Mouse (Mus musculus) C2C12 (cell line): ENCODE measurements around the gene Eef1a1. TPM values are rescaled to one million over a fixed set of nuclear protein-coding genes. Genes with fewer than 3 reads are reported as not detected.
A peak's percentile ranks its signal among the peaks of the same experiment; 100 is the strongest.

ENCODE experiments used
- H3K27me3 ChIP-seq: one replicate; pipeline ENCODE4 v1.6.1; 2011; ENCODE audit not compliant: control insufficient read depth, insufficient read depth, insufficient read length
- H3K36me3 ChIP-seq: one replicate; pipeline ENCODE4 v1.6.1; 2011; ENCODE audit not compliant: control insufficient read depth, insufficient read depth
- H3K4me3 ChIP-seq: one replicate; pipeline ENCODE4 v1.5.1; 2011; ENCODE audit warnings: mild to moderate bottlenecking, control low read depth; ENCODE audit not compliant: poor library complexity, insufficient read depth, severe bottlenecking
- H3K79me2 ChIP-seq: one replicate; pipeline ENCODE4 v1.6.1; 2011; ENCODE audit not compliant: control insufficient read depth, insufficient read depth
- H3K79me3 ChIP-seq: one replicate; pipeline ENCODE4 v1.6.1; 2011; ENCODE audit warnings: low read depth, control low read depth
- H3ac ChIP-seq: one replicate; pipeline ENCODE3; 2011; ENCODE audit warnings: low read depth; ENCODE audit not compliant: control insufficient read depth, insufficient read length
- CEBPB ChIP-seq: IDR thresholded peaks from one replicate; pipeline ENCODE4 v1.6.1; 2011; ENCODE audit warnings: low read depth, mild to moderate bottlenecking, control low read depth, moderate library complexity
- CTCF ChIP-seq: IDR thresholded peaks from one replicate; pipeline ENCODE4 v1.5.1; 2011; ENCODE audit not compliant: control insufficient read depth, insufficient read depth, insufficient read length
- FOSL1 ChIP-seq: IDR thresholded peaks from one replicate; pipeline ENCODE4 v1.8.0; 2011; ENCODE audit warnings: mild to moderate bottlenecking, low read length; ENCODE audit not compliant: poor library complexity, insufficient read depth, severe bottlenecking
- MAX ChIP-seq: IDR thresholded peaks from one replicate; pipeline ENCODE4 v1.6.1; 2011; ENCODE audit warnings: mild to moderate bottlenecking, control low read depth
- MYOD1 ChIP-seq: IDR thresholded peaks from one replicate; pipeline ENCODE4 v1.6.1; 2011; ENCODE audit warnings: low read depth; ENCODE audit not compliant: control insufficient read depth, insufficient read length
- MYOG ChIP-seq: IDR thresholded peaks from one replicate; pipeline ENCODE4 v1.6.1; 2011; ENCODE audit not compliant: control insufficient read depth, insufficient read length; ENCODE audit errors: extremely low read depth
- USF1 ChIP-seq: IDR thresholded peaks from one replicate; pipeline ENCODE4 v1.6.1; 2011; ENCODE audit warnings: low read depth, mild to moderate bottlenecking, control low read depth, moderate library complexity
- polyA plus RNA-seq: library from polyadenylated mRNA; unstranded; fragments of >200 nt; fragmentation: generic; extraction: Trizol; gene quantifications from one replicate; pipeline ENCODE4 v1.2.1, GENCODE M21; 2012; ENCODE audit warnings: missing spikeins

Eef1a1 gene
- polyA plus RNA-seq, 1 experiment = 7,691 TPM

DNA sequence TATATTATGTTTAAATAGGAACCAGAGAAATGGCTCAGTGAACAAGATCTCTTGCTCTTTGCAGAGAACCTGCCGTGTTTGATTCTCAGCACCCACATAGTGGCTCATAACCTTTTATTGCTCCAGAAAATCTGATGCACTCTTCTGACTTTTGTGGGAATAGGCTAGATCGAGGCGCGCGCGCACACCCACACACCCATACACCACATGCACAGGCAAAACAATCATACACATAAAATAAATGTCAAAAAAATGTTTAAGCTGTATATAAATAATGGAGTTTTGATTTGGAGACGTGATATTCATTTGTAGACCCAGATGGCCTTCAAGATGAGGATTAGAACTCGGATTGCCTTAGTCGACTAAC, 41.4 kb downstream of the Eef1a1 start:
- TF ChIP-seq MYOG = no peak
- TF ChIP-seq FOSL1 = no peak
- TF ChIP-seq USF1 = no peak
- TF ChIP-seq CEBPB = no peak
- TF ChIP-seq MYOD1 = no peak
- no peak for TF ChIP-seq MAX
- TF ChIP-seq CTCF = no peak
- Histone ChIP-seq H3ac (no peak overlapping the region), H3K79me3 (peaks cover 8% of the 10 kb centered on the region), H3K27me3 (no peaks in the 10 kb centered on the region), H3K79me2 (peaks cover 18% of the 10 kb centered on the region), H3K36me3 (peaks cover 12% of the 10 kb centered on the region), H3K4me3 (peak overlapping the region; percentile 79)

DNA sequence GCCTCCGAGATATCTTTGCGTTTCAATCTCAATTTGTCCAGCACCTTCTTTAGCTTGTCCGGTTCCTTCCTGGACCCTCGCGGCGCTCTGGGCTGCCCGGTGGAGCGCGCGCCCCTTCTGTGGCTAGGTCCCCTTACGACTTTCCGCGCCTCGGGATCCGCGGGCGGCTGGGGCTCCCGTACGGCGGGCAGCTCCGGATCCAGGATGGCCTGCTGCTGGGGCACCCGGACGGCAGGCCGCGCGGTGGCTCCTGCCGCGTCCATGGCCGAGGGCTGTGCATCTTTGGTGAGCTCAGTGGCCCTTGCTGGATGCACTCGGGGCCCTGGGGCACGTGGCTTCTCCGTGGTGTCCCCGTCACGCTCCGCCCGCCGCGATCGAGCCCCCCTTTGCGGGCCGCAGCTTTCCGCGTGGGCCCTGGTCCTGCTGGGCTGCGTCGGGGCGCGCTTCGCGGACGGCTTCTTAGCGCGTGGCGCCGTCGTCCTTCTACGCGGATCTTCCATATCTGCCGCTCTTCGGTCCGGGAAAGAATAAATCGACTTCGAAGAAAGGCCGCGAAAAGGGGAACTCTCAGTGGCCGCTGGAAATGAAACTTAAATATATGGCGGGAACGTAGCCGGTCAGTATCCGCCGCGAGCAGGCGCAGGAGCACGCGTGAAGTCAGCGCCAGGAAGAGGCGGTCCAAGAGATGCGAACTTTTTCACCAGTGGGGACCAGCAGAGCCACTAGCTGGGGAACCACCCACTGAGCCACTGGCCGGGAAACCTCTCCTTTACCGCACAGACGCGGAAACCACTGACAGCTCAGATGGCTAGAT, 46.2 kb downstream of the Eef1a1 start, which contains the start of gene Cgas:
Gene Cgas (minus strand): TSS at position 659 of the 814 bp plus-strand sequence.
- no peak for TF ChIP-seq FOSL1
- TF ChIP-seq MAX = peak; percentile 10
- Histone ChIP-seq H3K4me3 (peak within 1 kb of the TSS; percentile 43), H3ac (peak within 1 kb of the TSS; percentile 48), H3K79me2 (peaks cover 51% of the 10 kb centered on the region), H3K79me3 (peaks cover 17% of the 10 kb centered on the region), H3K36me3 (no peaks in the 10 kb centered on the region), H3K27me3 (peaks cover 5% of the 10 kb centered on the region)

DNA sequence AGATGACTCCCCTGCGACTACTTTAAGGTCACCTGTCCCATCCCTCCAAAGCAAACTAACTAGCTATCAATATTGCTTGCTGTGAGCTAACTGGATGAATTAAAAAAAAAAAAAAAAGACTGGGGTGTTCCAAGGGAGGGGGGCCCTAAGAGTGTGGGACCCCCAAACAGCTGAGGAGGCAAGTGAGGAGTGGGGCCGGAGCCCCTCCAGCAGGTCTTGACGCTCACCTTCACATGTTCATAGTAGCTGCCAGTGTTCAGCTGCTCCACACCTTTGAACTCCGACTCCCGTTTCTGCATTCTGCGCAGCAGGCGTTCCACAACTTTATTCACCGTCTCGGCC, 46.7 kb downstream of the Eef1a1 start:
- peaks cover 5% of the 10 kb centered on the region for H3K27me3 ChIP-seq
- no peaks in the 10 kb centered on the region for H3K36me3 ChIP-seq
- peaks cover 17% of the 10 kb centered on the region for H3K79me3 ChIP-seq
- no peak for TF ChIP-seq MYOG
- no peak for TF ChIP-seq MAX
- TF ChIP-seq CEBPB = no peak
- no peak for TF ChIP-seq FOSL1
- no peak for TF ChIP-seq CTCF
- no peak for TF ChIP-seq USF1
- no peak for TF ChIP-seq MYOD1
- peak overlapping the region; percentile 48 for H3ac ChIP-seq
- H3K79me2 ChIP-seq = peaks cover 51% of the 10 kb centered on the region
- H3K4me3 ChIP-seq = peak overlapping the region; percentile 43

DNA sequence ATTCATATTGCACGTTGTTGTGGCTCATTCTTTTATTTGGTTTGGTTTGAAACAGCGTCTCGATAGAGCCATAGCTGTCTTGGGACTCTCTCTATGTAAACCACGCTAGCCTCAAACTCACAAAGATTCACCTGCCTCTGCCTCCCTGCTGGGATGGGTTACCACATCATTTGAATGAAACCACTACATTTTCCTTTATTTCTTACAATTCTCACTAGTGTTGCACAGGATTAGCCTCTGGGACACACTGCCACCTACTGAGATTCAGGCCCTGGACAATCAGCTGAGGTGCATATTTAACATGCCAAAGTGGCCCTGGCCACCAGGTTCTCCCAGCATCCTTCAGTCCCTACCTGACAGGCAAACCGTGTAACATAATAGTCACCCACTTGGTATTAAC, 49.5 kb downstream of the Eef1a1 start:
- Histone ChIP-seq H3K4me3 (no peak overlapping the region), H3K79me3 (peaks cover 17% of the 10 kb centered on the region), H3K27me3 (peaks cover 5% of the 10 kb centered on the region), H3K36me3 (peaks cover 5% of the 10 kb centered on the region), H3ac (no peak overlapping the region), H3K79me2 (peaks cover 51% of the 10 kb centered on the region)
- TF ChIP-seq MYOG = no peak
- TF ChIP-seq CEBPB = no peak
- no peak for TF ChIP-seq USF1
- no peak for TF ChIP-seq MAX
- TF ChIP-seq FOSL1 = no peak
- TF ChIP-seq MYOD1 = no peak
- TF ChIP-seq CTCF = no peak

DNA sequence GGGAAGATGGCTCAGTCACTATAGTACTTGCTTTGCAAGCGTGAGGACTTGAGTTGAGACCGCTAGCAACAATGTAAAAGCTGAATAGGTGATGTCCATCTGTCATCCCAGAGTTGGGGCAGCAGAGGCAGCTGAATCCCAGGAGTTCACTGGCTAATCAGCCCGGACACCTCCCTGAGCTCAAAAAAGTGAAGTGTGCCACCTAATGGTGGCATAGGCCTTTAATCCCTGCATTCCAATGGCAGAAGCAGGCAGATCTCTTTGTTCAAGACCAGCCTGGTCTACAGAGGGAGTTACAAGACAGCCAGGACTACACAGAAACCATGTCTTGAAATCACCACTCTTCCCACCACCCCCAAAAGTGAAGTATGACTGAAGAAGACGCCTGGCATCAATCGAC, 56.5 kb downstream of the Eef1a1 start:
- Histone ChIP-seq H3K79me3 (no peaks in the 10 kb centered on the region), H3K79me2 (no peaks in the 10 kb centered on the region), H3ac (no peak overlapping the region), H3K36me3 (peaks cover 5% of the 10 kb centered on the region), H3K27me3 (no peaks in the 10 kb centered on the region), H3K4me3 (no peak overlapping the region)
- TF ChIP-seq USF1 (no peak), MYOD1 (no peak), CTCF (no peak), CEBPB (no peak), MAX (no peak), FOSL1 (no peak), MYOG (no peak)

DNA sequence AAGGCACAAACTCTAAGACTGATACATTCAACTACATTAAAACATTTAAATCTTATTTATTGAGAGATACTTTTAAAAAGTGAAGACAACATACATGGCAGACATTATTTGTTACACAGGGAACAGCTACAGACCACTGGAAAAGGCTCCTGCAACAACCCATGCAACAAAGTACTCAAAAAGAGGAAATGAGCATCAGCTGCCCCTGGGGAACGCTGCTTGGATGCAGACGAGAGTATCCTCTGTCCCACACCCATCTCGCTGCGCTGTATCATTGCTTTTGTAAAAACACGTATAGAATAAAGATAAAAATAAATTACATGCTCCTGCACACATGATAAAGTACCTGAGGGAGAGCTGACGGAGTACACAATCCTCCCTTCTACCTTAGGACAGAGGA, 58.5 kb downstream of the Eef1a1 start:
- Histone ChIP-seq H3ac (no peak overlapping the region), H3K36me3 (peaks cover 5% of the 10 kb centered on the region), H3K79me2 (no peaks in the 10 kb centered on the region), H3K4me3 (no peak overlapping the region), H3K79me3 (no peaks in the 10 kb centered on the region), H3K27me3 (no peaks in the 10 kb centered on the region)
- TF ChIP-seq MAX (no peak), USF1 (no peak), MYOD1 (no peak), MYOG (no peak), FOSL1 (no peak), CTCF (no peak), CEBPB (no peak)
